Mouse (Mus musculus) adrenal gland, adult 2 months (tissue): Measurements from ENCODE around the gene Tbpl2. TPM values are rescaled to one million over a fixed set of nuclear protein-coding genes. Genes with fewer than 3 reads are reported as not detected.

ENCODE experiments used
- DNase-seq: peaks from one replicate; pipeline ENCODE4 v3.0.0; 2021
- long read RNA-seq: library from polyadenylated mRNA; stranded (forward); transcript quantifications from one replicate; pipeline ENCODE4 v2.0.0, GENCODE M21; 2021
- polyA plus RNA-seq: library from polyadenylated mRNA; depleted of rRNA; stranded (reverse); fragments of >200 nt; gene quantifications from 2 replicates; pipeline ENCODE4 v1.2.3, GENCODE M21; 2012; rRNA removed
- total RNA-seq, 2 experiments: library from RNA; stranded (reverse); gene quantifications; 2 replicates each; pipeline ENCODE4 v1.2.3; 2021

Tbpl2 gene
- total RNA-seq (not detected), polyA plus RNA-seq (not detected in 2 replicates)
- long read RNA-seq, result 0 reads

DNA sequence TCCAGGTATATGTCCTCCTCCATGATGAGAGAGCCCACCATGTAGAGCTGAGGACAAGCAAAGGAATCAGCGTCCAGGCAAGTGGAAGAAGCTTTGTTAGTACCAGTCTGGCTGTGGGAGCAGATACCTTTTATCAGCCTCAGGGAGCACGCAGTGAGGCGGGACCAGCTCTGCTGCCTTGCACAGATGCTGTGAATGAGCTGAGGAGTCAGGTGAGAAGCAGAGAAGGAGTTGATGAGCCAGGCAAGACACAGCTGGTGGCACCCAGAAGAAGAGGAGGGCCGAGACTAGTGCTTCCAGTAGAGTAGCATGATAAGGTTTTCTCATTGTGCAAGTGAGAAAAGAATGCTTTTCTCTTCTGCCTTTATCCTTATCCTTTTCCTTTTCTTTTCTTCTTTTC lies at the start of gene Tbpl2:
Gene Tbpl2 (minus strand): TSS at position 101 of the 400 bp plus-strand sequence.
- DNase-seq, result no peak

DNA sequence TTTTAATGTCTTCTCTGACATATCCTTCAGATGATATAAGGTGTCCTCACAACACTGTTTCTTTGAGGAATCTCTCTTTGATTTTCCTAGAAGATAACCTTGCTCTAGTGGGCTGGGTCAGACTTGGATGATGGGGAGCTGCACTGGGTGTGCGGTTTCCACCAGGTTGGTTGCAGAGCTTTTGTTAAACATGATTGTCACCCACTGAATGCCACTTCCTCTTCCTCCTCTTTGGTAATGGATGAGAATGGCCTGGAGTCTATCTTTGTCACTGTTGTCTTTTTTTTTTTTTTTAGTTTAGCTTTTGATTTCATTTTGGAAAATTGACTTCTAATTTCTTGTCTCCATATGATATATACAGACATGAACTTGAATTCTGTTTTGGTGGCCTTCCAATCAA lies 38.0 kb upstream of the Tbpl2 start:
- DNase-seq, result no peak

DNA sequence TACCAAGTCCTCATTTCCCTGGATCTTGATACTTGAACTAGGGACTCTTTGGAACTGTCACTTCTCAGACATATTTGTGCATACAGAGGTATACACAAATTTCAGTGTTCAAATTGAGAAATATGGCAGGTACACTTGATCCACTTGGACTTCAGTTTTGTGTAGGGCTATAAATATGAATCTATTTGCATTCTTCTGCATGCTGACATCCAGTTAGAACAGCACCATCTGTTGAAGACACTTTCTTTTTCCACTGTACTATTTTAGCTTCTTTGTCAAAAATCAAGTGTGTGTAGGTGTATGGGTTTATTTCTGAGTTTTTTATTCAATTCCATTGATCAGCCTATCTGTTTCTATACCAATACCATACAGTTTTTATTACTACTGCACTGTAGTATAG lies 12.7 kb upstream of the Tbpl2 start:
- DNase-seq, result no peak

DNA sequence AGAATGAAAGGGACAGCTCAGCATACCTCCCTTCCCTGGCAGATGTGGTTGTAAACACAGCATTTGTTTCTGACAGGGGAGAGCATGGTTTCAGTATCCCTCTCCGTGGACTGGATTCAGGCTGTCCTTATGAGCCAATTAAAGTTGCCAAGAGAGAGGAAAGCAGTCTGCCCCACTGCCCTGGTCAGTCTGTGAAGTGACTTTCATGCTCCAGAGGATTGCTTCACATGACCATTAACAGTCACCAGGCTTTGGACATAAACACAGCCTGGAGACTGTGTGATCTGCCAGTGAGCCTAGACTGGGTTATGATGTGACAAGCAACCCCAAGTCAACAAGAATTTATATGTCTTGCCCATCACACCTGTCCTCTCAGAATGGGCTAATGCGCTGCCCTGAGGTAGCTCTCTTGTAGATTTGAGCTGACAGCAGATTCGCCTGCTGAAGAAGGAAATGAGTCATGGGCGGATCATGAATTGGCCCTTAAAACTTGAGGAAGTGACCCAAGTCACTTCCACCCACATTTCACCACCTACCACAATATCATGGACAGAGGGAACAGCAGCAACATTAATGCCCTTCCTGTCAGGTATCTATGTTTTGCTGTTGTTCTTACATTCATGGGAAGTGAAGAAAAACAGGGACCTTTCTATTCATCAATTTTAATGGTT lies 7.4 kb upstream of the Tbpl2 start:
- DNase-seq, result no peak

DNA sequence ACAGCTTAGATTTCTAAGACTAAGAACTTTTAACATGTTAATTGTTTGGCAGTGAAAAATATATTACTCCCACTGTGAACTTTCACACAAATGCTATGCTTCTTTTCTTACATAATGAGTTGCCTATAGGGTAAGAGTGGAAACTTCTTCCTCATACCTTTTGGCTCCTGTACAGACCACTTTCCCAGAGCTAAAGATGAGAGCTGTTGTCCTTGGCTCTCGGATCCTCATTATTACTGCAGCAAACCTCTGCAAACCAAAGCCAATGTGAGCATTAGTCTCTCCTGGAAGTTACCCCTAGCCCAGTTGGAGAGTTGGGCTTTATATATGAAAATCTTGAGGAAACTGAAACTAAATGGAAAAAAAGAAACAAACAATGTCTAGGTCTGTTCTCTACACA lies 5.5 kb downstream of the Tbpl2 start:
- no peak for DNase-seq

DNA sequence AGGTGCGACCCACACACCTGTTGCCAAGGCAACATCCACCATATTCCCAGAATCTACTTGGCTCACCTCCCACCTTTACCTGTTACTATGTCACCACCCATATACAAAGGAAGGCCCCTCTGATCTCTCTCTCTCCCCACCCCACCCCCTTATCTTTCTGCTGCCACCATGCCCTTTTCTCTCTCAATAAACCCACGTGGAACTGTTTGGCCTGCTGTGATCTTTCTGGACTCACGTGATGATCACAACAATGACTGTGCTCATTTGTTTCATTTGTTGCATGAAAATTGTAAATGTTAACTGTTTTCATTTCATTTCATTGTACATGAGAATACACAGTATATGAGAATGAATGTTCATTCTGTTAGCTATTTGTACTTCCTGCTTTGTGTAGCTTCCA lies 45.9 kb downstream of the Tbpl2 start:
- no peak for DNase-seq

DNA sequence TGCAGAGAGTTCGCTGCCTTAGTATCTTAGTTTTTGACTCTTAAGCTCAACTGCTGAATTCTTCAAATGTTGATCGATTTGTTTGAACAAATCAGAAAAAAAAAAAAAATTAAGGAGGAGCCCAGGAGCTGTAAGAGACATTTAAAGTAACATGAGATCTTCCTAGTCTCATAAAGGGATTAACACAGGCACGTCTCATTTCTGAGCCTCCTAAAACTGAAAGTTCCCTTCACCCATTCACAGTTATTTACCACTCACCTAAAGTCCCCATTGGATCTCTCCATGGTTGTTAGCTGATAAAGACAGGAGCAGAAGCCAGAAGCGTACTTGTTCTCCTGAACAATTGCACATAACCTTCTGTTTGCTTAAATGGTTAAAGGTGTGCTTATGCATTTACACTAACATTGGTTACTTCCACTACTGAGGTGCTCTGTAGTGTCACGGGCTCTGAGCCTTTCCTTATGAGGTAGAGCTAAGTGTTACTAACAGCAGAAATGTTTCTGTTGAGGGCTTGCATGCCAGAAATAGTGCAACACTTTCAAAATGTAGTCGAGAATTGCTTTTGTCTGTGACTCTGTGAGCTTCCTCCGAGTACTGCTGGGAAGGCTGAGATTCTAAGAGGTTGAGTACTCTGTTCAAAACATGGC lies 46.9 kb downstream of the Tbpl2 start, which contains the start of gene Hnmt:
Gene Hnmt (minus strand): TSS at position 51 of the 647 bp plus-strand sequence.
- DNase-seq, result no peak

DNA sequence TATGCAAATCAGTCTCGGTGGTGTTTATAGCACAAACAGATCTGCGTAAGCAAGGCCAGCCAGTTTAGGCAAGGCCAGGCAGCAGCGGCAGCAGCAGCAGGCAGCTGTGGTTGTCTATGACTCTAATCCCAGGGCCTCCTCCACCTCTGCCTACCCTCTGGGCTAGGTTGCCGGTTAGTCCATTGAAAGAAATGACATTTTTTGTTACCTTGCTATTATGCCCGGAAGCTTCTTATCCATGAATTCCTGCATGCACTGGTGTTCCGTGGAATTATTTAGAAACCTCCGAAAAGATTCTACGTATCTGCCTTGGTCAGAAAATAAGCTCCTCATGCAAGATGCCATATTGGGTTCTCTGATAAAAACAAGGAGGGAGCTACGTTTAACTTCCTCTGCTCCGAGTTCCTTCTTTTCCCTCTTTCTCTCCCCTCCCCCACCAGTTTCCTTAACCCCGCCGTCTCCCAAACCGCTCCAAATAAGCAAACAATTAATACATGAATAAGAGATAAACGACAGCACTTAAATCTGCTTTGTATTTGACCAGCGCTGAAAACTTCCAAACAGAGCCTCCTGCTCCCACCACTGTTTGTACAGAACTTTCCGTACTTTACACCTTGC lies 47.8 kb downstream of the Tbpl2 start:
- peak; percentile 81 for DNase-seq

DNA sequence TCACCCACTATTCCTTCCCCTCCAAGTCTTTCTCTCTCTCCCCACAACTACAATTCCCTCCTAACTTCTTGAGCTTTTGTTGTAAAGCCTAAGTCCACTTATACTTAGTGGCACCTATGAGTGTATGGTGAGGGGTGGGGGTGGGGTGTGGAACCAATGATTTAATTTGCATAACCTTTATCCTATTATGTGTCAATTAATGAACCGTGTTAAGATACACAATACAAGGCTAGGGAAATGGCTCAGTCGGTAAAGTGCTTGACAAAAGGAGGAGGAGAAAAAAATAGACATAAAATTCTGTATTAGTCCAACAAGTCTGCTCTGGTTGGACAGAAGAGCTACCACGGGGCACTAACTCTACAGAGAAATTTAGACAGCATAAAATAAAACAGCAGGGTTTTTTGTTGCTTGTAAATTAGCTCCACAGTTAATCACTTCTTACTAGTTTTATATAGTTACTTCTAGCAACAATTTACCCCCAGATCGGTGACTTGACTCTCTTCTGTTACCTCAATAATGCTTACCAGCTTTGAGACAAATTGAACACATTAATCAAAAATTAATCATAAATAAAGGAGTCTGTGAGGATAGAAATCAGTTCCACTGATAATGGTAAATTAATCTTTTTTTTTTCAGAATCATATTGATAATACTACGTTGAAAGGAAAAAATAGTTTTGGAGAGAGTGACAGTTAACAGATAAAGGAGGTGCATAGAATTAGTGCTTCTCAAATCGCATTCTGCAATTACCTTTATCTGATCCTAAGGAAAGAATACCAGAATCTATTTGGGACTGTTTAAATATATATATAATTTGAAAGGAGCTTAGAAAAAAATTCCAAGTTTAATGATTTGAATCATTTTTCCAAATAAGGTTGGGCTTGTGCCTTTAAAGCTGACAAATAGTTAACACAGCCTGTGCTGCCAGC lies 48.6 kb downstream of the Tbpl2 start:
- no peak for DNase-seq

DNA sequence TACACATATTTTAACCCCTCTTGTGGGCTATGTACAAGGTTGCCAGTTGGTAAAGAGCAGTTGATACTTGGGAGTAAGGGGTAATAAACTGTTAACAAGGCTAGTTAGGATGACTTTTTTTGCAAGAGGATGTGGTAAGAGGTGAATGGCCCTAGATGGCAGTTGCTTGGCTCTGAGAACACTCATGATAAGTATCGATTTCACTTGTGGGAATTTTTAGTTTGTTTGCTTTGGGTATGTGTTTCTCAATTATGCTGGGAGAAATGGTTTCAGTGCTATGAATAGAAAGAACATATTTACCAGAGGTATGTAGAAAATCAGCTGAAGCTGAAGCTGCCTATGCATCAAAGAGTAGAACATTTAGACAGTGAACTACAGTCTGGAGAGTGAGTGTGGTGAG lies 53.5 kb downstream of the Tbpl2 start:
- no peak for DNase-seq

DNA sequence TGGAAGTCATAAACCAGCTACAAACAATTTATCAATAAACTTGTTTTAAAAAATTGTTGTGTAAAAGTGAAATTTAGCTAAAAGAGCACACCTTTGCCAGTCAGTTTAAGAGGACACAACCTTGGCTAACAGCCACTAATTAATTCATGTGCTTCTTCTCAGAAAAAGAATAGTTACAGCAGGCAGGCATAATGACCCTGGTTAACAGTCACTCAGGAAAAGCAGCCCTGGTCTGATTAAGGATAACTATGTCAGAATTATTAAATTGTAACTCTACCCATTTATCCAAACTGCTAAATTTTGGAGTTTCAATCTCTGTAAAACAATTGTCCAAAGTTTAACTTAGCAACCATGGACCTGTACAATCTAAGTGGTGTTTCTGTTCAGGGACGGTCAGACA lies 55.9 kb downstream of the Tbpl2 start:
- no peak for DNase-seq

Other genes with a start within 250 kb of the Tbpl2 start
- 10 to 100 TPM; 12.7 to 15.7 TPM for gene Hnmt, start 47.2 kb downstream of the Tbpl2 start, total RNA-seq
- 0.34 and 0.37 TPM in 2 replicates for gene Hnmt, start 47.2 kb downstream of the Tbpl2 start, polyA plus RNA-seq
- not detected for gene Il1f8, start 56.6 kb upstream of the Tbpl2 start, total RNA-seq
- not detected in 2 replicates for gene Il1f8, start 56.6 kb upstream of the Tbpl2 start, polyA plus RNA-seq
- not detected for gene Il1f9, start 89.9 kb upstream of the Tbpl2 start, total RNA-seq
- not detected in 2 replicates for gene Il1f9, start 89.9 kb upstream of the Tbpl2 start, polyA plus RNA-seq
- gene Il1f6, start 118.8 kb upstream of the Tbpl2 start, total RNA-seq, result not detected
- not detected in 2 replicates for gene Il1f6, start 118.8 kb upstream of the Tbpl2 start, polyA plus RNA-seq
- not detected for gene Il1f5, start 180.4 kb upstream of the Tbpl2 start, total RNA-seq
- gene Il1f5, start 180.4 kb upstream of the Tbpl2 start, polyA plus RNA-seq, result not detected in 2 replicates
- not detected for gene Il1f10, start 194.6 kb upstream of the Tbpl2 start, total RNA-seq
- gene Il1f10, start 194.6 kb upstream of the Tbpl2 start, polyA plus RNA-seq, result not detected in 2 replicates
- gene Il1rn, start 240.3 kb upstream of the Tbpl2 start, total RNA-seq, result under 1 TPM; 0.52 to 0.73 TPM
- 0.06 and 0.07 TPM in 2 replicates for gene Il1rn, start 240.3 kb upstream of the Tbpl2 start, polyA plus RNA-seq